Comparison of ENCODE assay signal across 21 mouse cellular contexts in genomic region chr6:24245591-24245990, GRCm38 (mm10).
DNase-seq lines count a peak whose midpoint lies in the region; ATAC-seq lines count a peak whose summit lies in the region.
"Had no signal": no experiment of that assay in that cellular context is flagged by ENCODE, and none has a peak within 500 bp of the region (broad histone marks: within the 10 kb centered on the region; RNA-seq: fewer than 3 reads in every experiment).

No protein-coding gene starts in this region.

- peak; percentile 84 for ATAC-seq in cerebellum, adult (ENCODE audit: insufficient number of reproducible peaks, low FRiP score, low TSS enrichment)
- no peak for ATAC-seq in erythroblast, adult 5-6 weeks (replicated peaks; ENCODE audit: low FRiP score, poor library complexity, severe bottlenecking)
- ATAC-seq: activated CD4-positive, CD25-positive, alpha-beta regulatory T cell, adult 4 months; intestine, embryonic 16.5 days had no signal

- no peak for DNase-seq in cerebellum, postnatal 4 days (ENCODE audit: low spot score in 2 of 2)
- DNase-seq in cerebellum, adult 11 months = peak; percentile 56
- DNase-seq in cerebellum, adult 9-10 months = peak; percentile 89
- DNase-seq in cerebellum, postnatal 36 days = peak; percentile 50 to 61
- no peak for DNase-seq in left cerebral cortex, adult 8-10 months (ENCODE audit: low spot score in 2 of 2)
- DNase-seq: adrenal gland, adult 2 months; gastrocnemius, adult 2 months; heart, adult 2 months; heart, postnatal 4 days; kidney, postnatal 14 days; left cerebral cortex, postnatal 4 days; liver, embryonic 13.5 days; lung, adult 2 months; lung, postnatal 14 days; midbrain, embryonic 14.5 days; retina, postnatal 1 day; right cerebral cortex, postnatal 14 days had no signal

Comparison
In these comparisons a context has a peak if more than half of its experiments do, and no peak if none do; other contexts are left out.
1. DNase-seq: peak in cerebellum, adult 11 months (single experiment), cerebellum, adult 9-10 months (single experiment) and cerebellum, postnatal 36 days (2 of 2); none in cerebellum, postnatal 4 days (0 of 2) and left cerebral cortex, adult 8-10 months (0 of 2).